Mouse (Mus musculus): ENCODE measurements at regions not wholly inside any gene's neighbourhood (a gene's known extent, or its start where the extent isn't known, plus 50 kb on each side); places are given as distances from the start of the nearest gene placed in this dataset.

- TF ChIP-seq CTCF (IDR thresholded peaks at IDR 0.05) (no peak), EP300 (IDR thresholded peaks at IDR 0.05) (no peak)
These were observed 375.5 kb downstream of the Nuf2 start for GRCm38 (mm10) chr1:169155484-169156459.
